Mouse (Mus musculus) megakaryocyte, adult 5-6 weeks (primary cell): ENCODE measurements at regions not wholly inside any gene's neighbourhood (a gene's known extent, or its start where the extent isn't known, plus 50 kb on each side); places are given as distances from the start of the nearest gene placed in this dataset.

Source experiments
- ATAC-seq: 2 replicates; pipeline ENCODE4 v1.8.0; 2016; ENCODE audit warnings: mild to moderate bottlenecking, inconsistent platforms; ENCODE audit not compliant: poor library complexity, severe bottlenecking

GRCm38 (mm10) chr9:61862071-61862480, 52.3 kb downstream of the Rplp1 start:
- ATAC-seq: no peak

- ATAC-seq: peak; percentile 79
Observed at GRCm38 (mm10) chr9:61860147-61860546, 54.2 kb downstream of the Rplp1 start.

- ATAC-seq: 0 out of 2 replicates have a peak, but pooled peaks have one; percentile 22
Observed at GRCm38 (mm10) chr9:61859438-61859837, 54.9 kb downstream of the Rplp1 start.

- 0 out of 2 replicates have a peak, but pooled peaks have one; percentile 39 for ATAC-seq
Observed at GRCm38 (mm10) chr9:61857817-61858216, 56.5 kb downstream of the Rplp1 start.

- ATAC-seq: no peak
Observed at GRCm38 (mm10) chr9:61856686-61857085, 57.7 kb downstream of the Rplp1 start.

GRCm38 (mm10) chr9:61855686-61856085, 58.7 kb downstream of the Rplp1 start:
- ATAC-seq: no peak

- ATAC-seq: no peak
Observed at GRCm38 (mm10) chr9:61853841-61854240, 60.5 kb downstream of the Rplp1 start.

- ATAC-seq: no peak
Observed at GRCm38 (mm10) chr9:61851331-61851730, 63.0 kb downstream of the Rplp1 start.

GRCm38 (mm10) chr9:61848401-61848800, 65.9 kb downstream of the Rplp1 start:
- no peak for ATAC-seq

- ATAC-seq: no peak
Observed at GRCm38 (mm10) chr9:61847496-61847895, 66.8 kb downstream of the Rplp1 start.

GRCm38 (mm10) chr9:61844645-61845044, 69.7 kb downstream of the Rplp1 start:
- ATAC-seq: no peak

GRCm38 (mm10) chr9:61844141-61844540, 70.2 kb downstream of the Rplp1 start:
- ATAC-seq: no peak

GRCm38 (mm10) chr9:61843513-61843912, 70.8 kb downstream of the Rplp1 start:
- no peak for ATAC-seq

GRCm38 (mm10) chr9:61842384-61842783, 72.0 kb downstream of the Rplp1 start:
- ATAC-seq: no peak

- no peak for ATAC-seq
Observed at GRCm38 (mm10) chr9:61841222-61841621, 73.1 kb downstream of the Rplp1 start.

- ATAC-seq: no peak
Observed at GRCm38 (mm10) chr9:61840353-61840752, 74.0 kb downstream of the Rplp1 start.

GRCm38 (mm10) chr9:61833226-61833625, 81.1 kb downstream of the Rplp1 start:
- no peak for ATAC-seq

- peak; percentile 62 for ATAC-seq
Observed at GRCm38 (mm10) chr9:61830236-61830635, 84.1 kb downstream of the Rplp1 start.

- no peak for ATAC-seq
Observed at GRCm38 (mm10) chr9:61829736-61830135, 84.6 kb downstream of the Rplp1 start.

- ATAC-seq: no peak
Observed at GRCm38 (mm10) chr9:61829301-61829700, 85.0 kb downstream of the Rplp1 start.

GRCm38 (mm10) chr9:61827721-61828120, 86.6 kb downstream of the Rplp1 start:
- ATAC-seq: no peak

- no peak for ATAC-seq
Observed at GRCm38 (mm10) chr9:61827014-61827413, 87.3 kb downstream of the Rplp1 start.

- 0 out of 2 replicates have a peak, but pooled peaks have one; percentile 27 for ATAC-seq
Observed at GRCm38 (mm10) chr9:61826415-61826814, 87.9 kb downstream of the Rplp1 start.
